Mouse (Mus musculus): ENCODE data around the gene Sh3bgr. TPM values are rescaled to one million over a fixed set of nuclear protein-coding genes. Genes with fewer than 3 reads are reported as not detected.

Gene Sh3bgr
- polyA plus RNA-seq, 1 experiment, result 8.9 TPM

- H3K4me3 ChIP-seq (ENCODE audit: control insufficient read depth, insufficient read depth, low read length), result no peak overlapping the region
- no peak overlapping the region for H3K27ac ChIP-seq (ENCODE audit: control insufficient read depth, insufficient read depth, low read length)
- H3K27me3 ChIP-seq (ENCODE audit: control insufficient read depth, insufficient read depth, low read length), result no peaks in the 10 kb centered on the region
- H3K4me1 ChIP-seq (replicated peaks; ENCODE audit: control insufficient read depth, insufficient read depth, low read length), result no peaks in the 10 kb centered on the region
- TF ChIP-seq POLR2A (IDR thresholded peaks at IDR 0.05; ENCODE audit: control insufficient read depth, extremely low read depth, insufficient read depth, low read length, poor library complexity) (no peak), CTCF (IDR thresholded peaks at IDR 0.05; ENCODE audit: borderline replicate concordance, control insufficient read depth, extremely low read depth, insufficient read depth, low read length, poor library complexity) (no peak)
- no peak for DNase-seq
- no peaks in the 10 kb centered on the region for H3K36me3 ChIP-seq (ENCODE audit: control insufficient read depth, insufficient read depth, low read length)
- 83% methylated on average over 9 of the region's 9 CpGs for whole genome bisulfite sequencing
These were observed 415 bp downstream of the Sh3bgr start for GRCm38 (mm10) chr16:96200702-96201028.

- DNase-seq, result no peak
- Histone ChIP-seq H3K36me3 (ENCODE audit: control insufficient read depth, insufficient read depth, low read length) (no peaks in the 10 kb centered on the region), H3K4me3 (ENCODE audit: control insufficient read depth, insufficient read depth, low read length) (no peak overlapping the region), H3K27me3 (ENCODE audit: control insufficient read depth, insufficient read depth, low read length) (no peaks in the 10 kb centered on the region), H3K4me1 (replicated peaks; ENCODE audit: control insufficient read depth, insufficient read depth, low read length) (no peaks in the 10 kb centered on the region), H3K27ac (ENCODE audit: control insufficient read depth, insufficient read depth, low read length) (no peak overlapping the region)
- TF ChIP-seq POLR2A (IDR thresholded peaks at IDR 0.05; ENCODE audit: control insufficient read depth, extremely low read depth, insufficient read depth, low read length, poor library complexity) (no peak), CTCF (IDR thresholded peaks at IDR 0.05; ENCODE audit: borderline replicate concordance, control insufficient read depth, extremely low read depth, insufficient read depth, low read length, poor library complexity) (no peak)
- 88% methylated on average over 11 of the region's 11 CpGs for WGBS
These were observed 1.4 kb downstream of the Sh3bgr start for GRCm38 (mm10) chr16:96201485-96202232.

DNA sequence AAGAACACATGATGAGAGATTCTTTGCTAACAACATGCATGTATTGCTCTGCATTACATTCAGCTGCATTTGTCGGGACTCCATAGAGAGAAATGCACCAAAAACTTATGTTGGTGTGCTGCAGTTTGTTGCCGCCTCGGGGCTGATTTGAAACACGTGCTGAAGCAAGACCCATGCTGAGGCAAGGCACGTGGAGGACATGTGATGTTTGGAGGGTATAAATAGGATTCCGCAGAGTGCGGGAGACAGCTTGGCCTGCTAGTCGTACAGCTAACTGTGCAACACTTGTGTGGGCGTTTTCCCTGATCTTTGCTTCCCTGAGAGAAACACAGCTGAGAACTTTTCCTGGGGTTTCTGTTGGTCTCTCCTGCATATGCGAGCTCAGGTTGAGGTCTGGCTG is 9.5 kb downstream of the Sh3bgr start:
- TF ChIP-seq POLR2A (IDR thresholded peaks at IDR 0.05; ENCODE audit: control insufficient read depth, extremely low read depth, insufficient read depth, low read length, poor library complexity) (no peak), CTCF (IDR thresholded peaks at IDR 0.05; ENCODE audit: borderline replicate concordance, control insufficient read depth, extremely low read depth, insufficient read depth, low read length, poor library complexity) (no peak)
- no peak overlapping the region for H3K4me3 ChIP-seq (ENCODE audit: control insufficient read depth, insufficient read depth, low read length)
- no peak for DNase-seq
- H3K4me1 ChIP-seq (replicated peaks; ENCODE audit: control insufficient read depth, insufficient read depth, low read length), result peaks cover 2% of the 10 kb centered on the region
- H3K27me3 ChIP-seq (ENCODE audit: control insufficient read depth, insufficient read depth, low read length), result no peaks in the 10 kb centered on the region
- H3K36me3 ChIP-seq (ENCODE audit: control insufficient read depth, insufficient read depth, low read length), result no peaks in the 10 kb centered on the region
- WGBS, result 96% methylated on average over 10 of the region's 10 CpGs
- H3K27ac ChIP-seq (ENCODE audit: control insufficient read depth, insufficient read depth, low read length), result no peak overlapping the region

DNA sequence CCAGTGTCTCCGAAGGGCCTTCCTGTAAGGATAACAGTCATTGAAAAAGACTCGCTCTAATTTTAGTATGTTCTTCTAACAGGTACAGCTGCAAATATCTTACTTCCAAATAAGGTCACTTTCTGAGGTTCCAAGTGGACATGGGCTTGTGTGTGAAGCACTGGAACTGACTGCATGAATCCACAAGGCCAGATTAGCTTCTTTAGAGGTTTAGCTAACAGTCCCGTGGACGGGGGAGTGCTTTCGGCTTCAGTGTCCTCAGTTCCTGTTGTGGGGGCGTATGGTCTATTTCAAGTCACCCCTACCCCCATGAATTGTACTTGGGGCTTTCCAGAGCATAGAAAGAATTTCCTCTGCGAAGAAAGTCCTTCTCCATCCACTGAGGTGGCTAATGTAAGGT is 10.6 kb downstream of the Sh3bgr start:
- Histone ChIP-seq H3K4me3 (ENCODE audit: control insufficient read depth, insufficient read depth, low read length) (no peak overlapping the region), H3K27me3 (ENCODE audit: control insufficient read depth, insufficient read depth, low read length) (no peaks in the 10 kb centered on the region), H3K27ac (ENCODE audit: control insufficient read depth, insufficient read depth, low read length) (no peak overlapping the region), H3K36me3 (ENCODE audit: control insufficient read depth, insufficient read depth, low read length) (no peaks in the 10 kb centered on the region), H3K4me1 (replicated peaks; ENCODE audit: control insufficient read depth, insufficient read depth, low read length) (peaks cover 2% of the 10 kb centered on the region)
- TF ChIP-seq POLR2A (IDR thresholded peaks at IDR 0.05; ENCODE audit: control insufficient read depth, extremely low read depth, insufficient read depth, low read length, poor library complexity) (no peak), CTCF (IDR thresholded peaks at IDR 0.05; ENCODE audit: borderline replicate concordance, control insufficient read depth, extremely low read depth, insufficient read depth, low read length, poor library complexity) (no peak)
- no peak for DNase-seq
- WGBS, result 87% methylated on average over 7 of the region's 7 CpGs

- Histone ChIP-seq H3K36me3 (ENCODE audit: control insufficient read depth, insufficient read depth, low read length) (no peaks in the 10 kb centered on the region), H3K4me3 (ENCODE audit: control insufficient read depth, insufficient read depth, low read length) (no peak overlapping the region), H3K27ac (ENCODE audit: control insufficient read depth, insufficient read depth, low read length) (no peak overlapping the region), H3K4me1 (replicated peaks; ENCODE audit: control insufficient read depth, insufficient read depth, low read length) (peaks cover 2% of the 10 kb centered on the region), H3K27me3 (ENCODE audit: control insufficient read depth, insufficient read depth, low read length) (no peaks in the 10 kb centered on the region)
- no peak for DNase-seq
- TF ChIP-seq CTCF (IDR thresholded peaks at IDR 0.05; ENCODE audit: borderline replicate concordance, control insufficient read depth, extremely low read depth, insufficient read depth, low read length, poor library complexity) (no peak), POLR2A (IDR thresholded peaks at IDR 0.05; ENCODE audit: control insufficient read depth, extremely low read depth, insufficient read depth, low read length, poor library complexity) (no peak)
- WGBS, result 95% methylated on average over 4 of the region's 4 CpGs
These were observed 12.8 kb downstream of the Sh3bgr start for GRCm38 (mm10) chr16:96213027-96213426.

GRCm38 (mm10) chr16:96221491-96221890 is 21.2 kb downstream of the Sh3bgr start:
- no peaks in the 10 kb centered on the region for H3K4me1 ChIP-seq (replicated peaks; ENCODE audit: control insufficient read depth, insufficient read depth, low read length)
- no peak for DNase-seq
- no peak overlapping the region for H3K4me3 ChIP-seq (ENCODE audit: control insufficient read depth, insufficient read depth, low read length)
- H3K27me3 ChIP-seq (ENCODE audit: control insufficient read depth, insufficient read depth, low read length), result no peaks in the 10 kb centered on the region
- 25% methylated on average over 5 of the region's 5 CpGs for WGBS
- TF ChIP-seq POLR2A (IDR thresholded peaks at IDR 0.05; ENCODE audit: control insufficient read depth, extremely low read depth, insufficient read depth, low read length, poor library complexity) (no peak), CTCF (IDR thresholded peaks at IDR 0.05; ENCODE audit: borderline replicate concordance, control insufficient read depth, extremely low read depth, insufficient read depth, low read length, poor library complexity) (no peak)
- H3K27ac ChIP-seq (ENCODE audit: control insufficient read depth, insufficient read depth, low read length), result no peak overlapping the region
- H3K36me3 ChIP-seq (ENCODE audit: control insufficient read depth, insufficient read depth, low read length), result no peaks in the 10 kb centered on the region

DNA sequence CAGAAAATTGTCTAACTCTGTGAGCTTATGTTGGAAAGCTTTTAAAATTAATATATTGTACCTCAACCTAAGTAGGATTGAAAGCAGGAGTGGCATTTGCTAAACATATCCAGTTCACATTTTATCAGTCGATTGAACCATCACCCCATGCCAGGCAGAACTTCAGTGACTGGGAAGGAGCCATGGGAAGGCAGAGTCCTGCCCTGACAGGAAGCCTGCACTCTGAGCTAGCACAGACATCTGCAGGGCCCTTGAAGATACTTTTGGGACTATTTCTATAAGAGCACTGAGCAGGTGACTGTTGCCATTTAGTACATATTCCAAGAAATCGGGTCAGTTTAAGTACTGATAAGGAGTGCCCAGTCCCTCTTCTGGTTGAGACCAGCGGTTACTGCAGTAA is 21.7 kb downstream of the Sh3bgr start:
- Histone ChIP-seq H3K4me3 (ENCODE audit: control insufficient read depth, insufficient read depth, low read length) (no peak overlapping the region), H3K4me1 (replicated peaks; ENCODE audit: control insufficient read depth, insufficient read depth, low read length) (no peaks in the 10 kb centered on the region), H3K27ac (ENCODE audit: control insufficient read depth, insufficient read depth, low read length) (no peak overlapping the region), H3K27me3 (ENCODE audit: control insufficient read depth, insufficient read depth, low read length) (no peaks in the 10 kb centered on the region), H3K36me3 (ENCODE audit: control insufficient read depth, insufficient read depth, low read length) (no peaks in the 10 kb centered on the region)
- 73% methylated on average over 3 of the region's 3 CpGs for WGBS
- DNase-seq, result no peak
- TF ChIP-seq POLR2A (IDR thresholded peaks at IDR 0.05; ENCODE audit: control insufficient read depth, extremely low read depth, insufficient read depth, low read length, poor library complexity) (no peak), CTCF (IDR thresholded peaks at IDR 0.05; ENCODE audit: borderline replicate concordance, control insufficient read depth, extremely low read depth, insufficient read depth, low read length, poor library complexity) (no peak)

All from thymus, adult 2 months (tissue).